Mouse (Mus musculus): ENCODE measurements around the gene Gm8300. TPM values are rescaled to one million over a fixed set of nuclear protein-coding genes. Genes with fewer than 3 reads are reported as not detected.
"Not testable (repeated sequence)": the region's sequence is repeated elsewhere in the genome, so short reads cannot be mapped to it uniquely, and the experiment has no call there.

Gm8300 gene
- polyA plus RNA-seq, 1 experiment from 2014 or later = not detected

DNA sequence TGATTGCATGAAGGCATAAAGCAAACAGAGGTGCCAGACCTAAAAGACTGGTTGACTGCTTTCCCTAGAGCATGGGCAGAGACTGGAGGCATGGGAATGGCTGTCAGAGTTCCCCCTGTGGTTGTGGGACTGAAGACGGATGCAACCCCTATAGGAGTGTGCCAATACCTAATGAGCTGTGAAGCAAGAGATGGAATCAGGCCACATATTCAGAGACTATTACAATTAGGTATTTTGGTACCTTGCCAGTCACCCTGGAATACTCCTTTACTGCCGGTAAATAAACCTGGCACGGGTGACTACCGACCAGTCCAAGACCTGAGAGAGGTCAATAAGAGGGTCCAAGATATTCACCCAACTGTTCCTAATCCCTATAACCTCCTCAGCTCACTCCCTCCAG, 36.5 kb downstream of the Gm8300 start:
- not testable (repeated sequence) for H3K4me2 ChIP-seq; H3K4me1 ChIP-seq; H3K9me3 ChIP-seq; H3K27me3 ChIP-seq; ATAC-seq (ENCODE audit: borderline replicate concordance, extremely low read depth, low FRiP score, low TSS enrichment); H3K4me3 ChIP-seq; H3K36me3 ChIP-seq; H3K27ac ChIP-seq; H3K9ac ChIP-seq
- WGBS = 85% methylated on average over 4 of the region's 4 CpGs

Other genes starting within 250 kb of the Gm8300 start
- gene Vipas39, start 248.1 kb upstream of the Gm8300 start, polyA plus RNA-seq (2015; fragmentation: Nextera tagmentation; extraction: Ambion mirVana) = 40.7 and 41.1 TPM in 2 replicates
- gene Ahsa1, start 247.8 kb upstream of the Gm8300 start, polyA plus RNA-seq (2015; fragmentation: Nextera tagmentation; extraction: Ambion mirVana) = 219 and 232 TPM in 2 replicates
- gene Ism2, start 214.6 kb upstream of the Gm8300 start, polyA plus RNA-seq (2015; fragmentation: Nextera tagmentation; extraction: Ambion mirVana) = 0.84 and 1.0 TPM in 2 replicates
- 95.8 and 105 TPM in 2 replicates for gene Sptlc2, start 126.0 kb upstream of the Gm8300 start, polyA plus RNA-seq (2015; fragmentation: Nextera tagmentation; extraction: Ambion mirVana)
- gene Slirp, start 70.4 kb upstream of the Gm8300 start, polyA plus RNA-seq (2015; fragmentation: Nextera tagmentation; extraction: Ambion mirVana) = 285 and 321 TPM in 2 replicates
- gene Alkbh1, start 70.3 kb upstream of the Gm8300 start, polyA plus RNA-seq (2015; fragmentation: Nextera tagmentation; extraction: Ambion mirVana) = 47.5 and 48.0 TPM in 2 replicates
- gene Snw1, start 42.0 kb upstream of the Gm8300 start, polyA plus RNA-seq (2015; fragmentation: Nextera tagmentation; extraction: Ambion mirVana) = 116 and 118 TPM in 2 replicates
- not detected in 2 replicates for gene Gm5788, start 19.6 kb upstream of the Gm8300 start, polyA plus RNA-seq (2015; fragmentation: Nextera tagmentation; extraction: Ambion mirVana)
- gene Oog1, start 88.4 kb downstream of the Gm8300 start, polyA plus RNA-seq (2015; fragmentation: Nextera tagmentation; extraction: Ambion mirVana) = not detected in 2 replicates
- not detected in 2 replicates for gene Gm4027, start 104.6 kb downstream of the Gm8300 start, polyA plus RNA-seq (2015; fragmentation: Nextera tagmentation; extraction: Ambion mirVana)
- not detected in 2 replicates for gene Gm16381, start 130.3 kb downstream of the Gm8300 start, polyA plus RNA-seq (2015; fragmentation: Nextera tagmentation; extraction: Ambion mirVana)

Data from lung, embryonic 15.5 days (tissue).